Mouse (Mus musculus) hindbrain, embryonic 12.5 days (tissue): ENCODE measurements around the gene Egfem1. TPM values are rescaled to one million over a fixed set of nuclear protein-coding genes. Genes with fewer than 3 reads are reported as not detected.

ENCODE experiments used
- ATAC-seq: fragments of 200-750 bp; cut with Nextera tagmentation; 2 replicates; pipeline ENCODE4 v1.8.0; 2017; ENCODE audit warnings: moderate TSS enrichment; ENCODE audit not compliant: low FRiP score
- H3K27ac ChIP-seq: fragments of 300-500 bp; sonication (generic); 2 replicates; pipeline ENCODE4 v1.5.1; 2016; ENCODE audit warnings: mild to moderate bottlenecking
- H3K27me3 ChIP-seq: fragments of 300-500 bp; sonication (generic); 2 replicates; pipeline ENCODE4 v1.6.1; 2016; ENCODE audit warnings: mild to moderate bottlenecking
- H3K36me3 ChIP-seq: fragments of 300-500 bp; sonication (generic); 2 replicates; pipeline ENCODE4 v1.6.1; 2016; ENCODE audit warnings: mild to moderate bottlenecking
- H3K4me1 ChIP-seq: fragments of 300-500 bp; sonication (generic); 2 replicates; pipeline ENCODE4 v1.6.1; 2016
- H3K4me2 ChIP-seq: fragments of 300-500 bp; sonication (generic); replicated peaks from 2 replicates; pipeline ENCODE4 v1.6.1; 2016; ENCODE audit warnings: mild to moderate bottlenecking
- H3K4me3 ChIP-seq: fragments of 300-500 bp; sonication (generic); 2 replicates; pipeline ENCODE4 v1.5.1; 2016; ENCODE audit warnings: mild to moderate bottlenecking
- H3K9ac ChIP-seq: fragments of 300-500 bp; sonication (generic); 2 replicates; pipeline ENCODE4 v1.6.1; 2016; ENCODE audit warnings: mild to moderate bottlenecking, moderate library complexity
- H3K9me3 ChIP-seq: fragments of 300-500 bp; sonication (generic); replicated peaks from 2 replicates; pipeline ENCODE4 v1.6.1; 2016; ENCODE audit warnings: mild to moderate bottlenecking
- WGBS: fragments of 180-500 bp; shearing (Covaris S2); methylation state at CpG from one replicate; pipeline ENCODE4 v1.1.7; 2016; 5-methylcytosine and 5-hydroxymethylcytosine counted together
- polyA plus RNA-seq: library from polyadenylated mRNA; unstranded; fragments of >200 nt; fragmentation: Nextera tagmentation; extraction: Ambion mirVana; gene quantifications from 2 replicates; pipeline ENCODE4 v1.2.1, GENCODE M21; 2016

The Egfem1 gene
- 4.9 and 5.1 TPM in 2 replicates for polyA plus RNA-seq

DNA sequence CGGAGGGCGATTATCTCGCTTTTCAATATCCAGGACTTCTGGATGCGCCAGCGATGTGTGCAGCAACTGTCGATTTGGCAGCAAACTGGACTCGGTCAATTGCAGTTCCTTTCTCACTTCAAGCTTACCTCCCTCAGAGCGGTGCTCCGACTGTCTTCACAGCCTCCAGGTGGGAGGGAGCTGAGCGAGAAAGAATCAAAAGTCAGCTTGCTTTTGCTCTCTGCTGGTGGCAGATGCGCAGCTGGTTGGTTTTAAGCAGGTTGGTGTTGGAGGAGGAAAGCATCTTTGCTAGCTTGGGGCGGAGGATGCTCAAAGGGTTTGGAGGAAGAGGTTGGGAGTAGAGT, at the start of gene Egfem1:
Egfem1 (plus strand) TSS at position 72 of the 344 bp plus-strand sequence.
- H3K36me3 ChIP-seq: no peaks in the 10 kb centered on the region
- H3K9me3 ChIP-seq: no peaks in the 10 kb centered on the region
- 4% methylated on average over 12 of the region's 12 CpGs for WGBS
- peak; percentile 58; the same call in 1 of the 2 replicates for ATAC-seq
- H3K4me1 ChIP-seq: peaks cover 7% of the 10 kb centered on the region
- H3K9ac ChIP-seq: peak within 1 kb of the TSS; percentile 53
- H3K4me3 ChIP-seq: peak within 1 kb of the TSS; percentile 57
- peaks cover 34% of the 10 kb centered on the region for H3K27me3 ChIP-seq
- peak within 1 kb of the TSS; percentile 97 for H3K4me2 ChIP-seq
- H3K27ac ChIP-seq: no peak within 1 kb of the TSS

DNA sequence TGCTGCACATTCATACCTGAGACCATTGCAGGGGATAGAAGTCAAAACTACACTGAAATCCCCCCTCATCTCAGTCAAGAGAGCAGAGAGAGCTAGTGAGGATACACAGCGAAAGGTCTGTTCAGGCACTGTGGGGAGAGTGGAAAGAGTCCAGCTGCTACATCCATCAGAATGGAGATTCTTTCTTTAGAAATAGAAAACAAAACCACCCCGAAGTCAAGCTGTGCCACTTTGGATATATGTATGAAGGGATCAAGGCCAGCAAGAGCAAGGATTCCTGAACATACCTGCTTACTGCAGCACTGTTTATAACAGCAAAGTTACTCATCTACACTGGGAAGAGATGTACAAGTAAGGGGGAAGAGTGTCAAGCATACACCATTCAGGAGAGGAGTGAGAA, 48.7 kb upstream of the Egfem1 start:
- Histone ChIP-seq H3K27ac (no peak overlapping the region), H3K4me1 (no peaks in the 10 kb centered on the region), H3K9ac (no peak overlapping the region), H3K36me3 (no peaks in the 10 kb centered on the region), H3K4me2 (no peak overlapping the region), H3K27me3 (0 out of 2 replicates have a peak, but pooled peaks cover 7% of the 10 kb centered on the region), H3K4me3 (no peak overlapping the region), H3K9me3 (no peaks in the 10 kb centered on the region)
- ATAC-seq: no peak
- WGBS: 63% methylated on average over 2 of the region's 2 CpGs

DNA sequence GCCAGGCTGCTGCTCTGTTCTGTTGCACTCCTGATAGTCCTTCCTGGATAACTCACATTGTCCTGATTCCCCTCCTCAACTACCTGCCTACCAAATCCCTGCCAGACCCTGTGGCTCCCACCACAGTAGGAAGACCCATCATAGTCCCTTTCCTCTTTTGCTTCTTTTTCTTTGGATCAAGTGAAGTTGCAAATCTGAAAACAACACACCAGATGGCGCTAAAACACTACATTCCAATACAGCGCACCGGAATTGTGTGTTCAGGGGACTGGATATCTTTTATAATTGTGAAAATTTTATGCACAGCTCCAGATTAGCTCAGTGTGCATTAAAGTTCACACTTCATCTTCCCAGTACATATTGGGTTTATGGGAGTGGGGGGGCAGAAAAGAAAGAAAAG, 45.7 kb upstream of the Egfem1 start:
- Histone ChIP-seq H3K27me3 (0 out of 2 replicates have a peak, but pooled peaks cover 7% of the 10 kb centered on the region), H3K4me3 (no peak overlapping the region), H3K27ac (no peak overlapping the region), H3K36me3 (no peaks in the 10 kb centered on the region), H3K4me2 (no peak overlapping the region), H3K9me3 (no peaks in the 10 kb centered on the region), H3K4me1 (no peaks in the 10 kb centered on the region), H3K9ac (no peak overlapping the region)
- ATAC-seq: peak; percentile 68; the same call in 1 of the 2 replicates
- WGBS: 6% methylated on average over 3 of the region's 3 CpGs

DNA sequence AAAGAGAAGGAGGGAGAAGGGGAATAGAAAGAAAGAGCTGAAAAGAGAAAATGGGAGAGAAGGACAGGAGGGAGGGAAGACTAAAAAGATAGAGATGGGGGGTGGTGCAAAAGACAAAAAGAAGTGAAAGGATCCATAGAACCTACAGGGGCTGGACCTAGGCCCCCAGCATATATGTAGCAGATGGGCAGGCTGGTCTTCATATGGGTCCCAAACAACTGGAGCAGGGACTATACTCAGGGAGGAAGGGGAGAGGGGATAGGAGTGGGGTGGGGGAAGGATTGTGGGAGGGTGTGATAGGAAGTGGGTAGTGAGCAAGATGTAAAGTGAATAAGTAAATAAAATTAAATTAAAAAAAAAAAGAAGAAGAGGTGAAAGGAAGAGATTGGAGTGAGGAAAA, 45.2 kb upstream of the Egfem1 start:
- Histone ChIP-seq H3K9me3 (no peaks in the 10 kb centered on the region), H3K36me3 (no peaks in the 10 kb centered on the region), H3K4me2 (no peak overlapping the region), H3K4me1 (no peaks in the 10 kb centered on the region), H3K27ac (no peak overlapping the region), H3K4me3 (no peak overlapping the region), H3K27me3 (0 out of 2 replicates have a peak, but pooled peaks cover 7% of the 10 kb centered on the region), H3K9ac (no peak overlapping the region)
- ATAC-seq: 0 out of 2 replicates have a peak, but pooled peaks have one; percentile 63

DNA sequence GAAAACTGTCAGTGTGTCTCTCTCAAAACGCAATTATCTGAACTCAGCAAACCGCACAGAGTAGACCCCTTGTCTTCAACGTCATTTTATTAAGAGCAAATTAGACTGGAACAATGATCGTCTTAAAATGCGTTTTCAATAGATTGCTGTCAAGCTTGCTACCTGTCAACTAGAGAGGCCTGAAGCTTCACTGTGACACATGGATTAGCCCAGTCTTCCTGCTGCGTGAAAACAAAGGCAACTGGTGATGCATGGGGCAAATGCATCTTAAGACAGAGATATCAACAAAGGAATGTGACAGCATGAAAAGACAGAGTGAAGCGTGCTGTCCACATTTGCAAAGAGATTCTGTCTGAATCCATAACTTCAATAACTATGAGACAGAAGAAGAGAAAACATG, 41.8 kb upstream of the Egfem1 start:
- Histone ChIP-seq H3K4me3 (no peak overlapping the region), H3K4me2 (no peak overlapping the region), H3K27me3 (no peaks in the 10 kb centered on the region), H3K9ac (no peak overlapping the region), H3K4me1 (no peaks in the 10 kb centered on the region), H3K9me3 (no peaks in the 10 kb centered on the region), H3K36me3 (no peaks in the 10 kb centered on the region), H3K27ac (no peak overlapping the region)
- WGBS: 43% methylated on average over 7 of the region's 7 CpGs
- ATAC-seq: 0 out of 2 replicates have a peak, but pooled peaks have one; percentile 52

DNA sequence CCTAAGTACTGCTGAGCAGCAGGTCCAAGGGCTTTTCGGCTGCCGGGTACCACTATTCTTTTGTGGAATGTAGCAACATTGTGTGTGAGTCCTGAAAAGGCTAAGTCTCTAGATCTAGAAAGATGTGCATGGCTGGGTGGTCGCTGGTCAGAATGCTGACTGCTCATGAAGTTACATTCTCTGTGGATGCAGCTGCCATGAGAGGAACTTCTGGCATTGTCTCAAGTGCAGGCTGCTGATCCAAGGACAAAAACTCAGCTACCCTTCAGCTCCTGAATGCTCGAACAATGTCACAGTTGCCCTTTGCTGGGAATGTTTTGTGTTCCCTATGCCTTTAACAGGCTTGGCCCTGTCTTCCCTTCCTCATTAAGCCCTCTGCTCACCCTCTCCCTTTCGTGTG, 35.5 kb upstream of the Egfem1 start:
- H3K27me3 ChIP-seq: no peaks in the 10 kb centered on the region
- WGBS: 39% methylated on average over 5 of the region's 5 CpGs
- no peak overlapping the region for H3K9ac ChIP-seq
- H3K4me3 ChIP-seq: no peak overlapping the region
- ATAC-seq: no peak
- no peaks in the 10 kb centered on the region for H3K36me3 ChIP-seq
- no peaks in the 10 kb centered on the region; the same call in 1 of the 2 replicates for H3K4me1 ChIP-seq
- no peaks in the 10 kb centered on the region for H3K9me3 ChIP-seq
- H3K27ac ChIP-seq: no peak overlapping the region
- no peak overlapping the region for H3K4me2 ChIP-seq

DNA sequence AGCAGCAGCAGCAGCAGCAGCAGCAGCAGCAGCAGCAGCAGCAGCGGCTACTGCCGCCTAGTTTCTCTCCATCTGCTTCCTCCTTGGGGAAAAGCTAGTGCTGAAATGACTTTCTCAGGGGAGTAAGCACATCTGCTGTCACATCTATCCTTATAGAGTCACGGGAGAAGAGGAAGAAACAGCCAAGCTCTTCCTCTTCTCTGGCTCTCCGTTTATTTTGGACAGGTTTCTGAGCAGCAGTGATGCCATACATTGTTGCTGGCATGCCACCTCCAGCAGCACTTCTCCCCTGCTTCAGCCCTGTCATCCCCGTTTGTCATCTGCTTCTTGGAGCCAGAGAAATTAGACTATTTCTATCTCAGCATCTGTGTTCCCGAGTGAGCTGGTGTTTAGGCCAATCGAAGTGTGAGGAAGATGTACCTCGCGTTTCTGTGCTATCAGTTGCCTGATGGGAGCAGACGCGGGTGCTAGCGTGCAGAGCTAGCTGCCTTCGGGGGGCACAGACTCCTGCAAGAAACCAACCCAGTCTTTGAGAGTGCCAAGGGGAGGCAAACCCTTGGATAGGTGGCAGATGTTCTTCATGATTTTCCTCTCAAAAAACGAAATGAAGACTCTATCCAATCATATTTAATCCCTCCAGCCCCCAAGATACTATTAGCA, 34.4 kb upstream of the Egfem1 start:
- Histone ChIP-seq H3K4me1 (no peaks in the 10 kb centered on the region; the same call in 1 of the 2 replicates), H3K27me3 (no peaks in the 10 kb centered on the region), H3K9ac (no peak overlapping the region), H3K36me3 (no peaks in the 10 kb centered on the region), H3K4me3 (no peak overlapping the region), H3K4me2 (no peak overlapping the region), H3K9me3 (no peaks in the 10 kb centered on the region), H3K27ac (no peak overlapping the region)
- ATAC-seq: no peak
- 65% methylated on average over 14 of the region's 14 CpGs for WGBS

DNA sequence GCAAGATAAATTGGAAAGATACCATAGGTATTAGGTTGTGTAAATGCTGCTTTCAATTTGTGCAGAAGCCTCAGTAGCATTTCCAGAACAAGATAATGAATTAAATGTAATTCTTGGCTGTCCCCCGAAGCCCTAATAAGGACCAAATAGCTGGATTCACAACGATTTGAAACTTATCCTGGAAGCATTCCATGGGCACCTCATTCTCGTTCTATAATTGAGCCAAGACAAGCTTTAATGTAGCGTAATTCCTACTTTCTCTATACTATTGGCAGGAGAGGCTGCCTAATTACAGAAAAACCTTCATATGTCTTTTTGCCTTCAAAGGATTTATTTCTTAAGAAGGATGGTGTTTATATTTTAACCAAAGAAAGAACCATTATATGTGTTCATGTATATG, 18.7 kb upstream of the Egfem1 start:
- Histone ChIP-seq H3K9ac (no peak overlapping the region), H3K4me3 (no peak overlapping the region), H3K27ac (no peak overlapping the region), H3K4me2 (no peak overlapping the region), H3K36me3 (no peaks in the 10 kb centered on the region), H3K27me3 (no peaks in the 10 kb centered on the region), H3K4me1 (no peaks in the 10 kb centered on the region), H3K9me3 (no peaks in the 10 kb centered on the region)
- ATAC-seq: no peak
- 82% methylated on average over 4 of the region's 4 CpGs for WGBS

DNA sequence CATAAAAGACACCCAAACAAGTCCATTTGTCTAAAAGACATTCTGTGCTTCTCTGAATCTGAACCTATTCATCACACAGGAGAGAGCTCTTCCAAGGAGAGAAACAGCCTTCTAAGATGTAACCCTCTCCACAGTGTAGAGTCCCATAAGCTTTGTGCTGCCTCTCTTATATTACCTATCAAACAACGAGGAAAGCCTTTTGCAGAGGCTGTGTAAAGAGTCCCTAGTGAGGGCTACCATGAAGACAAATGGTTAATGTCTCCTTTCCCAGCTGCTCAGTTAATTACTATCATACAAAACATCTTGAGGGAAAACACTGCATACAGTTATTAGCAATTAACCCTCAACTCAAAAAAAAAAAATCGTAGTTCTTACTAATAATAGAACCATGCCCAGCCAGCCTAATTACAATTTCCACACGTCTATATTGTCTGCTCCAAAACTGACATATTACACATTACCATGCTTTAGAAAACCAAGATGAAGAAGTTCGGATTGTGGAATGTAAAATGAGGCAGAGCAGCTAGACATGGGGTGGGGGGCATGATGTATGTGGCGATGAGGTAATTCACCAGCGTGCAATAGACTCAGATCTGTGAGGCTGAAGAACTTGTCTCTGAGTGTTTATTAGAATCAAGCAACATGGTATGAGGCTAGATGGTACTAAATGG, 13.3 kb upstream of the Egfem1 start:
- Histone ChIP-seq H3K4me3 (no peak overlapping the region), H3K27ac (no peak overlapping the region), H3K36me3 (no peaks in the 10 kb centered on the region), H3K27me3 (no peaks in the 10 kb centered on the region), H3K9me3 (no peaks in the 10 kb centered on the region; the same call in 1 of the 2 replicates), H3K4me1 (no peaks in the 10 kb centered on the region), H3K9ac (no peak overlapping the region), H3K4me2 (no peak overlapping the region)
- 0 out of 2 replicates have a peak, but pooled peaks have one; percentile 40 for ATAC-seq
- WGBS: 66% methylated on average over 6 of the region's 6 CpGs

DNA sequence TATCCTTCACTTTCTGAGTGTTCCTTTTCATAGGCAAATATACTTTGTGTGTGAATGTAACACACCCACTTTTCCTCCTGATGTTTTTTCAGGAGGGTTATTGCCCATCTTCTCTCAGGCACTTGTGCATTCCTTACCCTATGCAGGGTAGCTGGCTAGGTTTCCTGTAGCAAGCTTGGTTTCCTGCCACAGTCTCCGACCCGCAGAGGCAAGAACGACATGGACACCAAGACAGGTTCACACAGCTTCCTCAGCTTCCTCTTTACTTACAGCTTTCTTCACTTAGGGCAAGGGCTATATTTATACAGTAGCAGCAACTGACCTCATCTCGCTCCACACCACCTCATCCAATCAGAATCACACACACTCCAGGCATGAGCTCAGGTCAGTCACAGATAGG, 10.5 kb upstream of the Egfem1 start:
- Histone ChIP-seq H3K36me3 (no peaks in the 10 kb centered on the region), H3K27me3 (no peaks in the 10 kb centered on the region), H3K4me3 (no peak overlapping the region), H3K9ac (no peak overlapping the region), H3K27ac (no peak overlapping the region), H3K9me3 (no peaks in the 10 kb centered on the region; the same call in 1 of the 2 replicates), H3K4me1 (no peaks in the 10 kb centered on the region), H3K4me2 (no peak overlapping the region)
- 84% methylated on average over 4 of the region's 4 CpGs for WGBS
- no peak for ATAC-seq

DNA sequence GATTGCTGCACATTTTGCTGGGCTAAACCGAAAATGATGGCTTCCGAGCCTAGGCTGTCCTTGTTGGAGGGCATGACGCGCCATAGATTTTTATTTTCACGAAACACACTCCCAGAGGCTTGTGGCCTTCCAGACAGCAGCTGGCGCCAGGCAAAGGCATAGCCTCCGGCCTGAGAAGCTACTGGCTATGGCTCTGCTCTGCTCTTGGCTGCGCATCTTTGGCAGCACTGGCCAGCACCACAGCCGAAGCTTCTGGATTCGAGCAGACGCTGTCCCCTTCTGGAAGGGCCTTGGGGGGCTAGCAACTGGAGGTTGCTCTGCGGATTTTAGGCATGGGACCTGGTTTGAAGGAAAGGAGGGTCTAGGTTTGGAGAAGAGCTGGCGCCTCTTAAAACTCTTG, 306 bp upstream of the Egfem1 start:
- WGBS: 12% methylated on average over 13 of the region's 13 CpGs
- H3K36me3 ChIP-seq: no peaks in the 10 kb centered on the region
- H3K4me1 ChIP-seq: peaks cover 7% of the 10 kb centered on the region
- H3K9ac ChIP-seq: no peak overlapping the region
- peak overlapping the region; percentile 57 for H3K4me3 ChIP-seq
- H3K9me3 ChIP-seq: no peaks in the 10 kb centered on the region
- ATAC-seq: peak; percentile 41
- H3K27ac ChIP-seq: no peak overlapping the region
- peaks cover 34% of the 10 kb centered on the region for H3K27me3 ChIP-seq
- H3K4me2 ChIP-seq: peak overlapping the region; percentile 97

DNA sequence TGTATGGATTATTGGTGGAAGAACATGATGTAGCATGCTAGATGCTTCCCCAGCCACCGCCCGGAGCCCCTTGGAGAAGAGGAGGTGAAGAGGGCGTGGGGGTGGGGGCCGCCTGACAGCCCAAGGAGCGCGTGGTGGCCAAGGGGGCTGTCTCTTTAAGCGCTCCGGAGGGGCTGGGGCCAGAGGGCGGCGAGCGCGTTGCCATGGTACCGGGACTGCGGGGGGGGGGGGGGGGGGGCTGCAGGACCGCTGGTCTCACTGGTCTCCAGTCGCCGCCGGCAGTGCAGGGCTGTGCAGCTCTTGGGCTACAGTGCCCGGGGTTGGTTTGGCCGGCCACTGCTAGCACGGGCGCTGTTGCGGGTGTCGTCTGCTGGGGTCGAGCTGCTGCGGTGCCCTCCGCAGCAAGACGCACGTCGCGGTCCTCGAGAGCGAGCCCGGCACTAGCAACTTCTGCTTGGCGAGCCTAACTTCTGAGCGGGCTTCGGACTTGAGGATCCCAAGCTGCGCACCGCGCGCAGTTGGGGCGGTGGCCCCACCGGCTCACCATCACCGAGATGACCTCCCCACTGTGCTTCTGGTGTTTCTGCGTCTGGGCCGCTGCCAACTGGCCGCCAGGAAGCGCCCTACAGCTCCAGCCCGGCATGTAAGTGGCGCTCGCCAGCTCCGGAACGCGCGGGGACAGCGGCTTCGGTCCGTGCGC, 623 bp downstream of the Egfem1 start:
- ATAC-seq: peak; percentile 90
- no peaks in the 10 kb centered on the region for H3K36me3 ChIP-seq
- H3K9me3 ChIP-seq: no peaks in the 10 kb centered on the region
- H3K4me3 ChIP-seq: peak overlapping the region; percentile 57
- under 1% methylated on average over 36 of the region's 59 CpGs for WGBS
- peaks cover 34% of the 10 kb centered on the region for H3K27me3 ChIP-seq
- peaks cover 7% of the 10 kb centered on the region for H3K4me1 ChIP-seq
- peak overlapping the region; percentile 53 for H3K9ac ChIP-seq
- H3K4me2 ChIP-seq: peak overlapping the region; percentile 97
- H3K27ac ChIP-seq: no peak overlapping the region
